Mouse (Mus musculus) adipocyte (in vitro differentiated cells): ENCODE results near the gene Tprgl.

Experiments
- DNase-seq: peaks from one replicate; pipeline ENCODE4 v3.0.0-alpha.2; 2016; ENCODE audit warnings: low spot score

Gene Tprgl

DNA sequence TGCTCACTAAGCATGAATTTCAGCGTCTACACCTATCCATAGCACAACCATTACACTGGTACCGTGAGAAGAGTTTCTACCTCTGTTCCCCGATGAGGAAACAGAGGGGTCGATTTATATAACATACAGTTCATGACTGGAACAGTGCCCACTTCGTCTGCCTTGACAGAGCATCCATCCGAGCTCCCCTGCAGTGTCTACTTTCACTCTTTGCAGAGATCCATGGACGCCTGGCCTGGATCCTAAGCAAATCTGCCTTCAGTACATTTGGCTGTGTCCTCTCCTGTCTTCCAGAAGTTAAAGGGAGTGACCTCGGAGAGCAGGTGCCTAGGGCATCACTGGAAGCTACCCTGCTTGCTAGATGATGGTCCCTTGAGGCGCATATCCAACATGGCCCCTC lies 41.3 kb downstream of the Tprgl start:
- no peak for DNase-seq

DNA sequence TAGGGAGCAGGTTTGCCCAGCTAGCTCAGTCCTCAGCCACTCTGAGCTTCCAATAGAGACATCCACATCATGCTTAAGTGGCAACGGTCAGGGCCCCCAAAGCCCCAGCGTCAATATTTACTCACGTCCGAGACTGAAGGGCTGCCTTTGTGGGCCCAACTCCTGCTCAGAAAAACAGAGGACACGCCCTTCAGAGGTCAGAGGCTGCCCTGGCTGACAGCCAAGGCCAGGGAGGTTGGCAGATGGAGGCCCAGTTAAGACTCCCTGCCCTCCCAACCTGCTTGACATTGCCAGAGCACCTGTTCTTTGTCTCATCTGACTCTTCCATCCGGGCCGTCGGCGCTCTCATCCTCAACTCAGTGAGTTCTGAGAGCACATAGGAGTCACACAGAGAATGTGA lies 41.7 kb downstream of the Tprgl start:
- DNase-seq: no peak

DNA sequence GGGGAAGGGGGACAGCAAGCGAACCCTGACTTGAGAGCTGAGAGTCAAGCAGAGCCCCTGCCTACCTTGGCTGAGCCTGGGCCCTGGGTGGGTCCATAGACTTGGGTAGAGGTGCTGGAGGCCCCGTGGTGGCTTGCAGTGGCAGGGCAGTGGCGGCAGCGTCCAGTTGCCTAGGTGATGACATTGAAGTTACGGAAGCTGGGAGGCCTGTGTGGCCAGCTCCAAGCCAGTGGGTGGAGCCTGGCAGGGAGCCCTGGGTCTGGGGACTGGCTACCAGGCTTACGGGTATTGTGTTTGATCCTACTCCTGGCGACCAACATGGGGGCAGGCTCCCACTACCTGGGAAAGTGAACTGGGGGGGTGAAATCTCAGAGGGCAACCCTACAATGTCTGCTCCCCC lies 44.0 kb downstream of the Tprgl start:
- no peak for DNase-seq

DNA sequence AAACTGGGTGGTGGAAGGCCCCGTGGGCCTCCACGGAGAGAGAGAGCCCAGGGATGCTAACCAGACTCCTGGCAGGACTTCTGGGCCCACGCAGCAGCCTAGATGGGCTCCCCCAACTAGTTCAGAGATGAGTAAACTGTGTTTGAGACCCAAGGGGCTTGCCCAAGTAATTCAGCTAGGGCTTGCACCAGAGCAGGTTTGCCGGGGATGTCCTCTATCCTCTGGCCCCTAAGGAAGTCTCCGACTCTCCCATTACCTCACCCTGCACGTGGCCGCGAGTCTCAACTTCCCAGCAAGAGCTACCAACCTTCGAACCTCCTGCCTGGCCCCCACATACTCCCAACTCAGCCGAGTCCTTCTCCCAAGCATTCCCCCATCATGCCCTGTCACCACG lies 50.6 kb downstream of the Tprgl start:
- no peak for DNase-seq

DNA sequence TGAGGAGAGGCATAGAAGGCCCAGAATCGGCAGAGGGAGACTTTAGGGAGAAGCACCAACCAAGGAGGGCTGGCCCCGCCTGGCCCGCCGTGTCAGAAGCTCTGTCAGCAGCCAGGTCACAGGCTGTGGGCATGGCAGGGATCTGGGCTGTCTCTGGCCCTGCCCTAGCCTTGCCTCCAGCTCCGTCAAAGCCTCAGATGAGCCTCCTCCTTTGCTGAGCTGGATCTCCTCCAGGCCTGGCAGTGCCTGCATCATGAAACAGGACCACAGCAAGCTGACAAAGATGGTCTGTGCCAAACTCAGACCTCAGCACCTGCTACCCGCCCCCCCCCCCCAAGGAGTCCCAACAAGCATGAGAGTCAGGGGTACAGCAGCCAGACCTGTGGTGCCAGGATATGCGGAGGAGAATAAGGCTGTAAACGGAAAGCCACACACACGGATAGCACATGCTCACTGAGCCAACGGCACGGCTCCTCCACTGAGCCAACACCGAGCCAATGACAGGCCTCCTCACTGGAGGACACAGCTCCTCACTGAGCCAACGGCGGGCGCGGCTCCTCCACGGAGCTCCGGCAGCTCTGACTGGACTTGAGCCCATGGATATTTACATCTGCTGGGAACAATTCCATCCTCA lies 51.1 kb downstream of the Tprgl start:
- no peak for DNase-seq
